Mouse (Mus musculus) layer of hippocampus, adult 8-10 months (tissue): ENCODE results near the gene Odf2. TPM values are rescaled to one million over a fixed set of nuclear protein-coding genes. Genes with fewer than 3 reads are reported as not detected.

ENCODE experiments used
- DNase-seq, 2 experiments: peaks; one replicate each; pipeline ENCODE4 v3.0.0; 2022; ENCODE audit warnings: low spot score in 2 of 2
- total RNA-seq, 4 experiments: library from RNA; stranded (reverse); gene quantifications; 2 replicates each; pipeline ENCODE4 v1.2.4; 2022

Gene Odf2
- total RNA-seq, 4 experiments from 2014 or later: 104 to 124 (median 114) TPM

GRCm38 (mm10) chr2:29931194-29931593, 42.2 kb downstream of the Odf2 start:
- no peak for DNase-seq

GRCm38 (mm10) chr2:29934906-29935599, 46.0 kb downstream of the Odf2 start, which contains the start of gene Gle1:
Gene Gle1 (plus strand): TSS chr2:29935426.
- peak; percentile 93 to 96 for DNase-seq

- no peak for DNase-seq
Observed at GRCm38 (mm10) chr2:29940073-29940472, 51.1 kb downstream of the Odf2 start.

GRCm38 (mm10) chr2:29940826-29941225, 51.8 kb downstream of the Odf2 start:
- DNase-seq: no peak

GRCm38 (mm10) chr2:29944723-29945122, 55.7 kb downstream of the Odf2 start:
- DNase-seq: no peak

GRCm38 (mm10) chr2:29948896-29949295, 59.9 kb downstream of the Odf2 start:
- DNase-seq: no peak

GRCm38 (mm10) chr2:29961246-29961645, 72.2 kb downstream of the Odf2 start:
- DNase-seq: no peak

- peak; percentile 54 to 60 for DNase-seq
Observed at GRCm38 (mm10) chr2:29964354-29965249, 75.6 kb downstream of the Odf2 start.

GRCm38 (mm10) chr2:29965250-29965843, 76.3 kb downstream of the Odf2 start, which contains the start of gene Sptan1:
Gene Sptan1 (plus strand): TSS chr2:29965560.
- DNase-seq: peak; percentile 92 to 94

GRCm38 (mm10) chr2:29965906-29966305, 76.9 kb downstream of the Odf2 start:
- DNase-seq: peak; percentile 30 to 46

- no peak for DNase-seq
Observed at GRCm38 (mm10) chr2:29966826-29967225, 77.8 kb downstream of the Odf2 start.

- no peak for DNase-seq
Observed at GRCm38 (mm10) chr2:29967768-29968167, 78.7 kb downstream of the Odf2 start.

- DNase-seq: no peak
Observed at GRCm38 (mm10) chr2:29968638-29969037, 79.6 kb downstream of the Odf2 start.

GRCm38 (mm10) chr2:29971838-29972635, 83.0 kb downstream of the Odf2 start:
- peak in 1 of 2 experiments; percentile 54 for DNase-seq

- no peak for DNase-seq
Observed at GRCm38 (mm10) chr2:29973525-29973924, 84.5 kb downstream of the Odf2 start.

GRCm38 (mm10) chr2:29977307-29977706, 88.3 kb downstream of the Odf2 start:
- DNase-seq: no peak

GRCm38 (mm10) chr2:29980661-29981060, 91.6 kb downstream of the Odf2 start:
- DNase-seq: no peak
